Mouse (Mus musculus): ENCODE results near the gene Maip1. TPM values are rescaled to one million over a fixed set of nuclear protein-coding genes. Genes with fewer than 3 reads are reported as not detected.

The Maip1 gene
- total RNA-seq, 2 experiments from 2014 or later = 10.9 to 12.4 TPM

DNA sequence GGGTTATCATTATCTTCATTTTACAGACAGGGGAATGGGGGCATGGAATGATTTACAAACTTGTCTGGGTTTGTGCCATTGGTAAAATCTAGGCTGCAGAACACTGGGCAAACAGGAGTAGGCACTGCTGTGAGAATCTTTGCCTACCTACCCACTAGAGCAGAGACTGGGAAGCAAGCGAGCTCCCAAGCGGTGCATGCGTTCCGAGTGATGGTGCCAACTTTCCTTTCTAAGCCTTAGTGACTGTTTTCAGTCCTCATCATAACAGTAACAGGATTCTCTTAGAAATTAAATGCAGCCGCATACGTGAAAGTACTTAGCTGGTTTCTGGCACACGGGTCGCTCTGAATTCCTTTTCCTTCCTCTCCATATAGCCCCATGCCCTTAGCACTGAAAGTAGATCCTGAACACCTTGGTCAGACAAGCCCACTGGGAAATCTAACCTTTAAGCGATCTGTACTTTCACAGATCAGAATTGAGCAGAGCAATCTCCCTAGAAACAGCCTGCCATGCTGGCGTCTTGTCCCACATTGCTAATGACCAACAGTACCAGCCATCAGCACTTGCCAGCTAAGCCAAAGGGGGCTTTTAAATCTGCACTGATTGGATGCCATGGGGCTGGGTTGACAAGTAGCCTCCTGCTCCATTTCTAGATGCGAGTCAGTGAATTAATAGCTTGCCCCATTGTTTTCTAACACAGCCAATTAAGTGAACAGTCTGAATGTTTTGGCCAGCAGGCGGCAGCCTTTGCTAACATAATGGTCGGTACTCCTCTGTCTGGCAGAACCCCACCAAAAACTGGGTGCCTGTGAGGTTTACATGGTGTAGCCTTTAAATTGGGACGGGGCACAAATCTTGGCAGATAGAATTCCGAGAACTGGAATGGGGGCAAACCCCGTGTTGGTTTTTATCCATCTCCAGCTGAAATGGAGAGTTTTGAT lies 22.5 kb downstream of the Maip1 start:
- DNase-seq = peak; percentile 83 to 91

DNA sequence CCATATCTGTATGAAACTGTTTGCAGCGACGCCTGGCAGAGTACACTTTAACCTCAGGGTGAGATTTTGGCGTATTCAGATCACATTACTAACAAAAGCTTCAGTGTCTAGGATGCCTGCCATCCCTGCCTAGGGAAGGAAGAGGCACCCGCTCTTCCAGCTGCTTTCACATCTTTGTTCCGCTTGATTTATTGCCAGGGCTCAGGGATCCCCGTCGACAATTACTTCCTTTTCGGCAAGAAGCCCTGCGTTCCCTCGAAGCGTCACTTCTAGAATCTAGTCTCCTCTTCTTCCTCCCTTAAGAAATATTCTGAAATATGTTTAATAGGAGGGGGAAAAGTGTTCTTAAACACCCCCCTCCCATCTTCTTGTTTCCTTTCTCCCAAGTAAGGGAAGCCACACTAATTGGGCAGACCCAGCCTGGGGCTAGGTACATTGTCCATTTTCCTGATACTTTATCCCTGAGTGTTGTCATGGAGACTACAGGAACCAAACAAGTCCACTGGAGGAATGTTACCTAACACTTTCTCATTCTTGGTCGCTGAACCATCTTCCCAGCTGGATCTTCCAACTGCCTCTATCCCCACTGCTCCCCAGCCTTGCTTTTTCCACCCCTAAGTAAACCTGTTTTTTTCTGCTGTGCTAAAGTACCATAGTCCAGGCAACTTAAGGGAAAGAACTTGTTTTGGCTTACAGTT lies 23.8 kb downstream of the Maip1 start:
- DNase-seq = peak in 1 of 2 experiments; percentile 14

- DNase-seq = no peak
Measured at GRCm38 (mm10) chr1:57433141-57433540, 27.0 kb downstream of the Maip1 start.

- peak; percentile 36 to 60 for DNase-seq
Measured at GRCm38 (mm10) chr1:57436408-57436807, 30.3 kb downstream of the Maip1 start.

DNA sequence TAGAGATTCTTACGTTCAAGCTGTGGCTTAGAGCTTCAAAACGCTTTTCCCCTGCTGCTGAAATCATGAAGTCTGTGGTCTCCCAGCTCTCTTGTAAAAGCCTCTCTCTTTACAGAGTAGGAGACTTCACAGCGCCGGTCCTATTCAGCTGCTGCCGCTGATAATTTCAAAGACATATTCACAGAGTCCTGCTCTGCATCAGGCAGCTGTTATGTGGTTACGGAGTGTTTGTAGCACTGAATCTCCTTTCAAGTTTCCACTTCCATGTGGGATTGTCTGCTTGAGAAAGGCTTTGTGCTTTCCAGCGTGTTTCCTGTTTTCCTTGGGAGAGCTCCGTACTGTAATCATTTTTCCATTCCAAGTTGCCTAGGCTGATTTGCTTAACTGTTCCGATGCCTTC lies 30.8 kb downstream of the Maip1 start:
- DNase-seq = no peak

DNA sequence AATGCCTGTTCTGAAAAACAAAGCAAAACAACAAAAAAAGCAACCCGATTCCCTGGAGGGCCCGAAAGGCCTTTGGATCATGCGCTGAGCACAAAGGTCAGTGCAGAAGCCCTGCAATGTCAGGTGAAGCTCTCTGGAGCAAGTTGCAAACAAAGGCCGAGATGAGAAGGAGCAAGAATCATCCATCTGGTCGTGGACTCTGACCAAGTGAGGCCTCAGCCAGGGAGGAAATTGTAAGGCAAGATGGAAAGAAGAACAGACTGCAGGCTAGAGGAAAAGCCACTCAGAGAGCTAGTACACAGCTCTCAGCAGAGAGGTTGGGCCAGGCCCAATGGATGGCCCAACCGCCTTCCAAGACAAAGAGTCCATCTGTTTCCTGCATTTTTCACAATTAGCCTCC lies 32.9 kb downstream of the Maip1 start:
- DNase-seq = no peak

DNA sequence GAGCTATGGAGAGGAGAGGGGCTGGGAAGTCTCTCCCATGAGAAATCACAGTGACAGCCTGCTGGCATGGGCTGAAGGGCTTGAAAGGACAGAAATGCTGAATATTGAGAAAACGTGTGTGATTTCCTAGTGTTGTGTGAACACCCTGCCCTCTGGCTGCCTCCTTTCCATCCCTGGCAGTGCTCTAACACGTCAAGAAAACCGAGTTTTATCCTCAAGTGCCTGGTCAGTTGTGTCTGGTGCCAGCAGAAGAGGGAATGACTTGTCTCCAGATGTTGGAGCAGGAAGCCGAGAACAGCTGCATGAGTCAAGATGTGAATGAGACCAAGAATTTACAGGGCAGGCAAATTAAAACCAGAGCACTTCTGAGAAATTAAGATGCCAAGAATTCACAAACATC lies 34.6 kb downstream of the Maip1 start:
- DNase-seq = no peak

GRCm38 (mm10) chr1:57445679-57446078 lies 39.6 kb downstream of the Maip1 start:
- DNase-seq = no peak

DNA sequence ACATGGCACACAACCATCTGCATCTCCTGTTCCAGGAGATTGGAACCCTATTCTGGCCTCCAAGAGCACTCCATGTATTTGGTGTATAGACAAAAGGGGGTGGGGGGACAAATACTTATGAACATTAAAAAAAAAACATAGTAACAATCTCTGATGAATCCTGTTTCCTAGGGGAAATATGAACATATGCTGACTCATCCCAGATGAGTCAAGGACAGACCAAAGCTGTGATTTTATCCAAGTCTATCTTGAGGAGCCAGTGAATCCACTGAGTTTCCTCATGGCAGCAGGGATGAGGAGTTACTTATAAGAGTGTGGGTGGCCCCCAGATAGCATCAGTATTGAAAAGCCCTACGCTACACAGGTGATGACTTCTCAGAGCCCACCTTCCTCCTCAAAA lies 44.1 kb downstream of the Maip1 start:
- no peak for DNase-seq

DNA sequence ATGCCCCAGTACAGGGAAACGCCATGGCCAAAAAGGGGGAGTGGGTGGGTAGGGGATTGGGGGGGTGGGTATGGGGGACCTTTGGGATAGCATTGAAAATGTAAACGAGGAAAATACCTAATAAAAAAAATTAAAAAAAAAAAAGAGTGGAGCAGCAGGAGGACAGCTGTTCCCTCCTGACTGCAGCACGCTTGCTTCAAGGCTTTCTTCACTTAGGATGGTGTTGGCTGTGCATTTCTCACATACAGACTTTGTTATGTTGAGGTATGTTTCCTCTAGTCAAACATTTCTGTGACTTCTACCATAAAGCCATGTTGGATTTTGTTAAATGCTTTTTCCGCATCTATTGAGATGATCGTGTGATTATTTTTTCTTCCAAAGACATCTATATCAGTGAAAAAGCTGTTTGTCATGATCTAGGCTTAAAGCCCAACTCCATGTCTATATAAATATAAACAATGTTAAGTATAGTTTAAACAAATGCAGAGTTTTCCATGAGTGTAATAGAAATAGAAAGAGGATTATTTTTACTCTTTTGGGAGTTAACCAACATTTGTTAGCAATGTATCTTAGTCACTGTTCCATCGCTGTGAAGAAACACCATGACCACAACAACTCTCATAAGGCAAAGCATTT lies 54.3 kb downstream of the Maip1 start:
- no peak for DNase-seq

Other genes with a start within 250 kb of the Maip1 start
- 1 to 10 TPM; 7.0 to 8.4 TPM for gene 1700066M21Rik, start 28.7 kb upstream of the Maip1 start, total RNA-seq (2021)
- 10 to 100 TPM; 18.1 to 18.3 TPM for gene Tyw5, start 773 bp downstream of the Maip1 start, total RNA-seq (2021)

All from adrenal gland, postnatal 36 days (tissue).